Mouse (Mus musculus) embryonic facial prominence, embryonic 13.5 days (tissue): Measurements from ENCODE around the gene Bglap. TPM values are rescaled to one million over a fixed set of nuclear protein-coding genes. Genes with fewer than 3 reads are reported as not detected.
A peak's percentile ranks its signal among the peaks of the same experiment; 100 is the strongest.

Source experiments
- ATAC-seq: fragments of 200-750 bp; cut with Nextera tagmentation; 2 replicates; pipeline ENCODE4 v1.8.0; 2017; ENCODE audit warnings: low read depth; ENCODE audit not compliant: insufficient number of reproducible peaks, insufficient read depth, low FRiP score, low TSS enrichment
- H3K27ac ChIP-seq: fragments of 300-500 bp; sonication (generic); 2 replicates; pipeline ENCODE4 v1.5.1; 2015; ENCODE audit warnings: moderate library complexity, mild to moderate bottlenecking, inconsistent platforms
- H3K27me3 ChIP-seq: fragments of 300-500 bp; sonication (generic); 2 replicates; pipeline ENCODE4 v1.6.1; 2015; ENCODE audit warnings: mild to moderate bottlenecking, inconsistent platforms
- H3K36me3 ChIP-seq: fragments of 300-500 bp; sonication (generic); 2 replicates; pipeline ENCODE4 v1.6.1; 2015; ENCODE audit warnings: mild to moderate bottlenecking, inconsistent platforms
- H3K4me1 ChIP-seq: fragments of 300-500 bp; sonication (generic); 2 replicates; pipeline ENCODE4 v1.6.1; 2015; ENCODE audit warnings: inconsistent platforms
- H3K4me2 ChIP-seq: fragments of 300-500 bp; sonication (generic); 2 replicates; pipeline ENCODE4 v1.6.1; 2015; ENCODE audit warnings: moderate library complexity, mild to moderate bottlenecking, inconsistent platforms
- H3K4me3 ChIP-seq: fragments of 300-500 bp; sonication (generic); 2 replicates; pipeline ENCODE4 v1.5.1; 2015; ENCODE audit warnings: mild to moderate bottlenecking, inconsistent platforms
- H3K9ac ChIP-seq: fragments of 300-500 bp; sonication (generic); 2 replicates; pipeline ENCODE4 v1.6.1; 2015; ENCODE audit warnings: mild to moderate bottlenecking, inconsistent platforms
- H3K9me3 ChIP-seq: fragments of 300-500 bp; sonication (generic); 2 replicates; pipeline ENCODE4 v1.6.1; 2016; ENCODE audit warnings: inconsistent platforms
- WGBS: fragments of 180-500 bp; shearing (Covaris S2); methylation state at CpG from one replicate; pipeline ENCODE4 v1.1.7; 2015; ENCODE audit warnings: mixed read lengths; 5-methylcytosine and 5-hydroxymethylcytosine counted together
- polyA plus RNA-seq: library from polyadenylated mRNA; unstranded; fragments of >200 nt; fragmentation: Nextera tagmentation; extraction: Ambion mirVana; gene quantifications from 2 replicates; pipeline ENCODE4 v1.2.1, GENCODE M21; 2015

Bglap gene
- polyA plus RNA-seq, 1 experiment from 2014 or later: 0.91 TPM

GRCm38 (mm10) chr3:88337367-88338020, 46.8 kb downstream of the Bglap start:
- Histone ChIP-seq H3K9ac (peak overlapping the region; percentile 49), H3K9me3 (no peaks in the 10 kb centered on the region), H3K27ac (peak overlapping the region; percentile 35; the same call in 1 of the 2 replicates), H3K4me1 (peaks cover 26% of the 10 kb centered on the region), H3K4me3 (0 out of 2 replicates have a peak overlapping the region, but pooled peaks have one; percentile 7), H3K4me2 (peak overlapping the region; percentile 78), H3K27me3 (no peaks in the 10 kb centered on the region), H3K36me3 (peaks cover 15% of the 10 kb centered on the region)
- 83% methylated on average over 11 of the region's 11 CpGs for WGBS
- no peak for ATAC-seq

- Histone ChIP-seq H3K9ac (peak within 1 kb of the TSS; percentile 92), H3K4me2 (peak within 1 kb of the TSS; percentile 78), H3K9me3 (no peaks in the 10 kb centered on the region), H3K27ac (peak within 1 kb of the TSS; percentile 96), H3K27me3 (no peaks in the 10 kb centered on the region), H3K4me3 (peak within 1 kb of the TSS; percentile 76), H3K36me3 (peaks cover 5% of the 10 kb centered on the region; the same call in 1 of the 2 replicates), H3K4me1 (peaks cover 26% of the 10 kb centered on the region)
- WGBS: 2% methylated on average over 62 of the region's 66 CpGs
- ATAC-seq: peak; percentile 90
These were observed 47.9 kb downstream of the Bglap start, which contains the start of the genes Tmem79 and Smg5 for GRCm38 (mm10) chr3:88336058-88337013. Gene Tmem79 (minus strand): TSS chr3:88336148. Gene Smg5 (plus strand): TSS chr3:88336260.

DNA sequence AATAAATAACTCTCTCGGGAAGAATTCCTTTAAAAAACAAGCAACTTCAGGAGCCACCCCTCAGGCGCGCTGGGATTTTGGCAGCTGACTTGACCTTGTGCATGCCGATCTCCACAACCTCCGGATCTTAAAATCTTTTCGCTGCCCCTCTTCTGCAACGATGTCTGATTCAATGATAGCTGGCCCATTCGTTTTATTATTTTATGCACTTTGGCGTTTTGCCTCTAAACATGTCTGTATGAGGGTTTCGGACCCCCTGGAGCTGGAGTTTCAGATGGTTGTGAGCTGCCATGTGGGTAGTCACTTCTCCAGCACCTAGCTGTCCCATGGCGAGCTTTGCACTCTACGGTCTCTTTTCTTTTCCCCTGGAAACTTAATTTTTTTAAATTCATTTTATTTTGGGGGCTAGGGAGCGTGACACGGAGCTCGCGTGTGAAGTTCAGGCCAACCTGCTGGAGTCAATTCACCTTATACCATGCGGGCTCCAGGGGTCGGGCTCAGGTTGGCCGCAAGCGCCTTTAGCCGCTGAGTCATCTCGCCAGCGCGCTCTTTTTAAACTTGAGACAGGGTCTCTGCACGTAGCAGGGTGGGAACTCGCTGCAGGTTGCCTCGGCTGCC, 48.7 kb downstream of the Bglap start:
- under 1% methylated on average over 27 of the region's 27 CpGs for WGBS
- peak; percentile 40; the same call in 1 of the 2 replicates for ATAC-seq
- peak overlapping the region; percentile 92 for H3K9ac ChIP-seq
- H3K4me1 ChIP-seq: peaks cover 26% of the 10 kb centered on the region
- peak overlapping the region; percentile 76 for H3K4me3 ChIP-seq
- peaks cover under 1% of the 10 kb centered on the region; the same call in 1 of the 2 replicates for H3K36me3 ChIP-seq
- H3K4me2 ChIP-seq: peak overlapping the region; percentile 78
- H3K27me3 ChIP-seq: no peaks in the 10 kb centered on the region
- H3K9me3 ChIP-seq: no peaks in the 10 kb centered on the region
- peak overlapping the region; percentile 96 for H3K27ac ChIP-seq

DNA sequence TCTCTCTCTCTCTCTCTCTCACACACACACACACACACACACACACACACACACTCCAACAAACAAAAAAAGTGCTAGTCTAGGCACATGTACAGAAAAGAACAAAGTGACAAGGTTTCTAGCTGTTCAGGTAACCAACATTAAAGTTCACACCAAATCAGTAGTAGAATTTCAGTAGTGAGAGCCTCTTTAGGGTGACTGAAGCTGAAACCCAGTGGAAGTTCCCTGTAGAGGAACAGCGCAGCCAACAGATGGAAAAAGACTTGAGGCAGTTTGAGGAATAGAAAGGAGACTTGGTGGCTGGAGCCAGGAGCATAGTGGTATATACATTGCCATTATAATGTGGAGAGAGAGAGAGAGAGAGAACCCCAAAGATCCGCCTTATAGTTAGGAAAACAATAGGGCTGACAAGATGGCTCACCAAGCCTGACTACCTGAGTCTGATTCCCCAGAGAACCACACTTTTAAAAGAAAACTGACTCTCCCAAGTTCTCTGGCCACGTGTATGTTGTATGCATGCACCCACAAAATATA, 49.3 kb downstream of the Bglap start:
- Histone ChIP-seq H3K27ac (peak overlapping the region; percentile 96), H3K36me3 (no peaks in the 10 kb centered on the region), H3K4me2 (peak overlapping the region; percentile 78), H3K9ac (peak overlapping the region; percentile 92), H3K4me1 (peaks cover 26% of the 10 kb centered on the region), H3K27me3 (no peaks in the 10 kb centered on the region), H3K4me3 (peak overlapping the region; percentile 76), H3K9me3 (no peaks in the 10 kb centered on the region)
- no peak for ATAC-seq
- WGBS: 30% methylated on average over 3 of the region's 3 CpGs

DNA sequence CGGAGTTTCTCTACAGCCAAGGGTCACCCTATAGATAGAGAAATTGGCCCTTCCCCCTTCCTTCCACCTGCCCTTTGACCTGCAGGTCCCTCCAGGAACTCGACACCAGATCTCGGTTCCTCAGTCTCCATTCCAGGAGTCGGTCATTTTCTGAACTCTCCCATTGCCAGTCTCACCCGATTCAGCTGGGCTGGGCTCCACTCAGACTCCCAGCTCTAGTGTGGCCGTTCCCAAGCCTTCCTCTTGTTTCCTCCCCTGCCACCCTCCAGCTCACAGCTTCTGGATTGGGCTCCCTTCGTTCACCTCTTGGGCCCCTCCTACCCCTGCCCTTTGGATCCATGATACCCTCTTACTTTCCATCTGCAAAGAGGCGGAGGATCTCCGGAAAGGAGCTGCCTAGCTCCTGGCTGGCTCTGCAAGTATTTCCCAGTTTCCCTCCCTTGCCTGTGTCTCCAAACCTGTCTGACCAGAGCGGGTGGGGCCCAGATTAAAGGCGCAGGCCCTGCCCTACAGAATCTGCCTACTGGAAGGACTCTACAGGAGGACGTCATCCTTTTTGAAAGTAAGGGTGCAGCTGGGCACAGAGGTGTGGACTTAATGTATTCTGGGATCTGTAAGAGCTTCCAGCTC, 50.1 kb downstream of the Bglap start:
- 38% methylated on average over 12 of the region's 12 CpGs for WGBS
- H3K4me1 ChIP-seq: peaks cover 26% of the 10 kb centered on the region
- H3K4me3 ChIP-seq: peak overlapping the region; percentile 24
- H3K27ac ChIP-seq: peak overlapping the region; percentile 96; the same call in 1 of the 2 replicates
- H3K36me3 ChIP-seq: peaks cover 8% of the 10 kb centered on the region
- peak overlapping the region; percentile 78 for H3K4me2 ChIP-seq
- no peaks in the 10 kb centered on the region for H3K27me3 ChIP-seq
- H3K9me3 ChIP-seq: no peaks in the 10 kb centered on the region
- peak overlapping the region; percentile 92; the same call in 1 of the 2 replicates for H3K9ac ChIP-seq
- no peak for ATAC-seq

Other genes with a start within 250 kb of the Bglap start
- gene Mef2d, start 242.1 kb downstream of the Bglap start, polyA plus RNA-seq: 18.1 and 18.2 TPM in 2 replicates
- 3.3 and 6.7 TPM in 2 replicates for gene Rhbg, start 129.8 kb downstream of the Bglap start, polyA plus RNA-seq
- gene Gm38392, start 97.3 kb downstream of the Bglap start, polyA plus RNA-seq: 0.55 and 3.5 TPM in 2 replicates
- gene Tsacc, start 87.5 kb downstream of the Bglap start, polyA plus RNA-seq: 15.0 and 16.1 TPM in 2 replicates
- 517 and 559 TPM in 2 replicates for gene Cct3, start 87.3 kb downstream of the Bglap start, polyA plus RNA-seq
- 164 and 188 TPM in 2 replicates for gene Glmp, start 59.4 kb downstream of the Bglap start, polyA plus RNA-seq
- gene Tmem79, start 48.3 kb downstream of the Bglap start, polyA plus RNA-seq: 9.1 and 10.4 TPM in 2 replicates
- 55.0 and 58.3 TPM in 2 replicates for gene Smg5, start 48.2 kb downstream of the Bglap start, polyA plus RNA-seq
- 4.2 and 4.9 TPM in 2 replicates for gene Paqr6, start 19.9 kb downstream of the Bglap start, polyA plus RNA-seq
- 0.28 TPM in 1 of 2 replicates, not detected in the other for gene Bglap3, start 11.7 kb downstream of the Bglap start, polyA plus RNA-seq
- 0.58 TPM in 1 of 2 replicates, not detected in the other for gene Bglap2, start 5.8 kb downstream of the Bglap start, polyA plus RNA-seq
- 121 and 153 TPM in 2 replicates for gene Pmf1, start 25.9 kb upstream of the Bglap start, polyA plus RNA-seq
- gene Slc25a44, start 40.7 kb upstream of the Bglap start, polyA plus RNA-seq: 16.5 and 16.7 TPM in 2 replicates
- gene Sema4a, start 76.7 kb upstream of the Bglap start, polyA plus RNA-seq: 10.3 and 13.3 TPM in 2 replicates
- 311 and 321 TPM in 2 replicates for gene Lmna, start 125.5 kb upstream of the Bglap start, polyA plus RNA-seq
- gene Mex3a, start 147.9 kb upstream of the Bglap start, polyA plus RNA-seq: 32.2 and 33.4 TPM in 2 replicates
- 18.6 and 19.5 TPM in 2 replicates for gene Rab25, start 163.8 kb upstream of the Bglap start, polyA plus RNA-seq
- gene Lamtor2, start 168.6 kb upstream of the Bglap start, polyA plus RNA-seq: 164 and 169 TPM in 2 replicates
- 43.0 and 44.6 TPM in 2 replicates for gene Ubqln4, start 169.3 kb upstream of the Bglap start, polyA plus RNA-seq
- 259 and 274 TPM in 2 replicates for gene Ssr2, start 191.4 kb upstream of the Bglap start, polyA plus RNA-seq
- gene Arhgef2, start 221.5 kb upstream of the Bglap start, polyA plus RNA-seq: 91.6 and 99.4 TPM in 2 replicates